Mouse (Mus musculus): Measurements from ENCODE around the gene Slc9a5.

Slc9a5 gene

DNA sequence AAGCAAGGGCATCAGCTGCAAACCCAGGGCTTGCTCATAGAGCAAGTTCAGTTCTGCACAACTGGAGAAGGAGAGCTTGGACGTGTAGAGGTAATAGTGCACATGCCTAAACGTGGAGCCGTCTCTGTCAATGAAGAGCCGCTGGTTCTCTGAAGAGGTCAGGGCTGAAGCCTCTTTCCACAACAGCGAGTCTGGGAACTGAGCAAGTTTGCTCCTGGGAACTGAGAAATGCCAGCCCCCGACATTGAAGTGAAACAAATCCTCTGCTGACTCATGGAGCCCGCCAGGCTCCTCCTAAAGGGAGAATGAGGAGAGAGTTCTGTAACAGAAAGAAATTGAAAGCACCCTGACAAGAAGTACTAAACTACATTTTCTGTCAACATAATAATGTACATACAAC lies 59.7 kb downstream of the Slc9a5 start:
- no peak for DNase-seq (ENCODE audit: low spot score)

DNA sequence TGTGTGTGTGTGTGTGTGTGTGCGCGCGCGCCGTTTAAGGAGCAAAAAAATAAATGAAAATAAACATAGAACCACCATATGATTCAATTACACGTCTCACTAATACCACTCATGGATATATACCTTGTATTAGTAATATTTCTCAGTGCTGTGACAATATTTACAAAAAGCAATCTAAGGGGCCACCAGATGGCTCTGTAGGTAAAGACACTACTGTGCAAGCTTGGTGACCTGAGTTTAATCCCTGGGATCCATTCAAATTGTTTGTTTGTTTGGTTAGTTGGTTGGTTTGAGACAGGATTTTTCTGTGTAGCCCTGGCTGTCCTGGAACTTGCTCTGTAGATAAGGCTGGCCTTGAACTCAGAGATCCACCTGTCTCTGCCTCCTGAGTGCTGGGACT lies 61.3 kb downstream of the Slc9a5 start:
- no peak for DNase-seq (ENCODE audit: low spot score)

DNA sequence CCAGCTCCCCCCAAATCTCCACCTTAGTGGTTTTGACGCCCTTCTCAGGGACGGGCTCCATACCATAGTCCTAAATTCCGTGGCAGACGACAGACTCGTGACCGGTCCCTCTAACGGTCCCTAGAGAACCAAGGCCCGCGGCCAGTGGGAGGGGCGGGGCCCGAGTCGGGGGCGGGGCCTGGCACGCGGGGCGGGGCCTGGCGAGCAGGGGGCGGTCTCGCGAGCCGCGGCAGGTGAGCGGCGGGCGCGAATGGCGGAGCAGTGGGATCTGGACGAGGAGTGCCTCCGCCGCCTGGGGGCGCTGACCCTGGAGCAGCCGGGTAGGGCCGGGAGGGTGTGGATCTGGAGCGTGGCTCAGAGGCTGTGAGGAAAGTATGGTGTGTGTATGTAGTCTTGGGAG lies 64.7 kb downstream of the Slc9a5 start, which contains the start of the genes Kctd19 and Lrrc36:
TSS of gene Kctd19 (minus strand) at position 112 of the 400 bp plus-strand sequence.
TSS of gene Lrrc36 (plus strand) at position 181 of the 400 bp plus-strand sequence.
- DNase-seq (ENCODE audit: low spot score) = no peak

DNA sequence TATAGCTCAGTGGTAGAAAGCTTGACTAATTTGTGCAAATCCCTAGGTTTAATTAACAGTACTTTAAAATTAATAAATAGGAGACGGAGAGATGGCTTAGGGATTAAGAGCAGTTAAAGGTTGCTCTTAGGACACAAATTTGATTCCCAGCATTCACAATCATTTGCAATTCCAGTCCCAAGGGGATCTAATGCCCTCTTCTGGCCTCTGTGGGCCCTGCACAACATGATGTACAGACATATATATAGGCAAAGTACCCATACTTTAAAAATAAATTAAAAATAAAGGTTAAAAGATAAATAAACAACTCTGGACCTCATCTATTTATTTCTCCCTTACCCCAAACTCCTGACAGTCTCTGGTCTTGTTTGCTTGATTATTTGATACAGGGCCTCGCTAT lies 70.3 kb downstream of the Slc9a5 start:
- no peak for DNase-seq (ENCODE audit: low spot score)
